Mouse (Mus musculus) left cerebral cortex, postnatal 4 days (tissue): ENCODE measurements around the gene Stk11ip. TPM values are rescaled to one million over a fixed set of nuclear protein-coding genes. Genes with fewer than 3 reads are reported as not detected.
A peak's percentile ranks its signal among the peaks of the same experiment; 100 is the strongest.

Experiments used
- DNase-seq: peaks from one replicate; pipeline ENCODE4 v3.0.0-alpha.2; 2022
- intact Hi-C: fragments of 180-260 bp; cut with DNase I; formaldehyde crosslinking; loops from one replicate; pipeline ENCODE4 v1.15.1; 2025
- total RNA-seq, 2 experiments: library from RNA; stranded (reverse); gene quantifications; 2 replicates each; pipeline ENCODE4 v1.2.3; 2021

Stk11ip gene
- total RNA-seq, 2 experiments from 2014 or later, result 28.0 to 33.7 TPM

DNA sequence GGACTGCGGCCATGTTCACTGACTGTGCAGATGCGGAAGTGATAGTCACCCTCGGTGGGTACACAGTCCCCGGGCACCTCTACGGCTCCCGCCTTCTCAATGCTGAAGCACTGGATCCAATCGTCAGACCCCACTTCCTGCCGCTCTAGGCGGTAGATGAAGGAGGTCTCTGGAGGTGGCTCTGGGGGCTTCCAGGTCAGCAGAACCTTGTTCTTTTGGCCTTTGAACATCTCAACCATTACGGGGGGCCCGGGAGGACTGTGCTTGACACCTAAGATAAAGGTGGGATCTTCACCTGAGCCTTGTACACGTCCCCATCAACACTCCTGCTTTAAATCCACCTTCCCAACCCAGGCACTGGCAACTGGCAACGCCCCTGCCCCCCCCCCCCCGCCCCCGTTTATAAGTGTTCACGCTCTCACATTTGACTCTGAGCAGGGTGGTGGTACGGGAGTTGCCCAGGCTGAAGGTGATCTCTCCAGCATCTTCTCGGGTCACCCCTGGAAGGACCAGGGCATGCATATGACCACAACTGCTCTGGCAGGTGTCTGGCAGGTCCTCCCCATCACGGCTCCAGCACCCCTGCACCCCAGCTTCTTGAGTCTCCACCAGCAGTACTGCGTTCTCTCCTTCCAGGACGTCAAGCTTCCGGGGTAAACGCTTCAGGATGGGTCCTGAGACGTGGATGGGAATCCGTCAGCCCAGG is 18.2 kb upstream of the Stk11ip start:
- no peak for DNase-seq
- intact Hi-C loops, result loop anchor here (10.0 kb wide), 1 partner anchor 52 kb away; no protein-coding TSS in a partner anchor

DNA sequence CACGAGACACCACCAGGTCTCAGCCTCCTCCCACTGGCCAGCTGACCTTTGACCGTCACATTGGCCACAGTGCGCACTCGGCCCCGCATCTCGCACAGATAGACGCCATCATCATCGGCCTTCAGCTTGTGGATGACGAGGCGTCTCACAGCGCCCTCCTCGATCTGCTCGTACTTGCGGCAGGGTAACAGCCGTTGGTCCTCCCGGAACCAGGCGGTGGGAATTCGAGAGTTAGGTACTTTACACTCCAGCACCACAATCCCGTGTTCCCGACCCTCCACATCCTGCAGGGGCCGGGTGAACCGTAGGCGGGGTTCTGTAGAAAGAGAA is 17.7 kb upstream of the Stk11ip start:
- DNase-seq, result no peak
- intact Hi-C loops, result loop anchor here (10.0 kb wide), 1 partner anchor 51 kb away; no protein-coding TSS in a partner anchor

DNA sequence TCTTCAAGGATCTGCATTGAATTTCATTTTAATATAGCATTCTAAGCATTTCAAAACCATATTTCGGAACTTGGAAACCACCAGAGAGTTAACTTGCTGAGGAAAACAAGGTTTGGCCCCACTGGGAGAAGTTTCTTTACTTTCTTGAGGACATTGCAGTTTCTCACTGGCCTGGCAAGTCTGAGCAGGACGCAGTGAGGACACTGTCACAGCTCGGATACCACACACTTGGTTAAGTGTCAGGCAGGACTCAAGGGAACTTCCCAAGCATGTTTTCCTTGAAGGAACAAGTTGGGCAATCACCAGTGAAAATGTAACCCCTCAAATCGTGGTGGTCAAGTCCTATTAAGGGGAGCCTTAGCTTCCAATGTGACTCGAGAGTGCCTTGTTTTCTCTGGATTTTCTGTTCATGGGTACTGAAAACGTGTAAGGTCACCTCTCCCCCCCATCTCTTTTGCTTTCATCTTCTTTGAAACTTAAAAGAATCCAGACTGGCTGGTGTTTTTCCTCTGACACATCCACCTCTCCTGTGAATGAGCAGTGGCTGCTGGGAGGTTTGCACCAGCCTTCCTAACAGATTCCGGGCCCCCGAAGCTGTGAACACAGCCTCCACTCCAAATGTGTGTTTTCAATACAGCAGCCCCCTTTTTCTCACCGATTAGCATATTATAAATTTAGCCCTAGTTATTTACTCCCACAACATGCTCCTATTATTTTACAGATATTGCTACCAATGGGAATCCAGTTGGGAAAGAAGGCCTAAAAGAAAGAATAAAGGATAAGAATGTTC is 16.9 kb upstream of the Stk11ip start:
- intact Hi-C loops, result loop anchor here (10.0 kb wide), 1 partner anchor 50 kb away; no protein-coding TSS in a partner anchor
- no peak for DNase-seq

DNA sequence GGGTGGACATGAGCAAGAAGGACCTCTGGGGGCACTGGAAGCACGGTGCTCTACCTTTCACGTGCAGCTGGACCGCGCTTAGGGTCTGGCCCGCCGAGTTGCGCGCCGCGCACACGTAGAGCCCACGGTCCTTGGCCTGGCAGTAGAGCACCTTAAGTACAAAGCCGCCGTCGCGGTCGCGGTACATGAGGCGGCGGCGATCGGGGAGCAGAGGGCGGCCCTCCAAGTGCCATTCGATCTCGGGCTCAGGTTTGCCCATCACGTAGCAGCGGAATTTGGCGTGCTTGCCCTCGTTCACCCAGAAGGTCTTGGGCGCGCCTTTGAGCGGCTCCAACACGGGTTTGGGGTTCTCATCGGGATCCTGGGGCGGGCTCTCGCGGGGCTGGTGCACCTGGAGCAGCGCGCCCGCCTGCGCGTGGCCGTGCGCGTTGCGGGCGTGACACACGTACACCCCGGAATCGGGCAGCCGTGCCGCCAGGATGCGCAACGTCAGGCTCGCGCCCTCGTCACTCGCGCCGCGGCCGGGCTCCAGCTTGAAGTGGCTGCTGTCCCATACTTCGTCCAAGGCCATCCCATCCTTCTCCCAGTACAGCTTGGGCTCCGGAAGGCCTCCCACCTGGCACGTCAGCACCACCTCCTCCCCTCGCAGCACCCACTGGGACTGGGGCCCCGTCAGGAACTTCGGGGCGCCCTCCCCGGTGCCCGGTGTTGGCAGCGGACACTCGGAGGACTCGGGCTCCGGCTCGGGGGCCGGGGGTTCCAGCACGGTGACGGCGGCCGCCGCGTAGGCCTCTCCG is 16.0 kb upstream of the Stk11ip start:
- DNase-seq, result peak; percentile 73
- intact Hi-C loops, result loop anchor here (10.0 kb wide), 1 partner anchor 49 kb away; no protein-coding TSS in a partner anchor

DNA sequence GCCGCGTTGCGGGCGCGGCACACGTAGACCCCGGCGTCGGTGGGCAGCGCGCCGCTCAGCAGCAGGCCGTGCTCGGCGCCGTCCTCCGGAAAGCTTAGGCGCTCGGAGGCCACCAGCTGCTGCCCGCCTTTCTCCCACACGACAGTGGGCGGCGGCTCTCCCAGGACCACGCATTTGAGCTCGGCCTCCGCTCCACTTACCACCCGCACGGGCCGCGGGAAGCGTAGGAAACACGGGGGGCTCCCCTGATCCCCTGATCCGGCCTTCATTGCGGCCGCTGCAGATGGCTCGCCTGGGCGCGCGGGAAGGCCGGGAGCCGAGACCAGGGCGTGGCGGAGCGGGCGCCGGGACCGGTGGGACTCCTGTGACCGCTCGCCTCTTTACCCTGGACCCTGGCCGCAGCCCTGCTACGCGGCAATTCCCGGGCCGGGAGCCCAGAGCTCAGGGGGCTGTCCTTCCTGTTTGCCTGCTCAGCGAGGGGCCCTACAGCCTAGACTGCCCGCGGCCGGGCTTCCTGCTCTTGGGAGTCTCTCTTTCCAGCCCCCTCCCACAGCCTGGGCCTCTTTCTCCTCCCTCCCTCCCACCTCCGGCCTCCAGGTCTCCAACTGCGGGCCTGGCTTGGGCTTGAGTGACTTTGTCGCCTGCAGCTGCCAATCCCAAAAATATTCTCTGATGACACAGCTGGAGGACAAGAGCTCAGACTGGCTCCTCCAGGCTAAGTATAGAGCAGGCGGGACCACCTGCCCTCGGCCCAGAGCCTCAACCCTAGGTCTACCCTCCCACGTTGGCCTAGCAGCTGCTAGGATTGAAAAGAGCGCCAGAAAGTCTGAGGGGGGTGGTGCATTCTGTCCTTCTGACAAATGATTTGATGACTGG is 15.1 kb upstream of the Stk11ip start, which contains the start of gene Obsl1:
Gene Obsl1, minus strand, starts transcription at position 497 of the 876 bp plus-strand sequence.
- intact Hi-C loops, result loop anchor here (10.0 kb wide), 1 partner anchor 49 kb away; no protein-coding TSS in a partner anchor
- DNase-seq, result peak; percentile 72

DNA sequence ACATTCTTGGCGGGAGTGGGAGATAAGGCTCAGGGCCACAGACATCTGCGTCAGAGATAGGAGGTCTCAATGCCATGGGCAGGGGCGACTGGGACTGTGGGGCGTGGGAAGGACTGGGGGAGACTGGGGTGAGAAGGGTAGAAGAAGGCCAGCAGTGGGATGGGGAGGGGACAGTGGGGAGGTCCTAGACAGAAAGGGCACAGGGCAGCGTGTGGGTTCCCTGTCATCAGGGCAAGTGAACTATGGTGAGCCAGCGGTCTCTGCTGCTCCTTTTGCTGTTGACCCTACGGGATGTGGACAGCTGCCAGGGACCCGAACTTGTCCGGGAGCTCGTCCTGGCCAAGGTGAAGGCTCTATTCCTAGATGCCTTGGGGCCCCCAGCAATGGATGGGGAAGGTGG is 14.3 kb upstream of the Stk11ip start, which contains the start of gene Inha:
Gene Inha, plus strand, starts transcription at position 72 of the 400 bp plus-strand sequence.
- intact Hi-C loops, result loop anchor here (10.0 kb wide), 1 partner anchor 48 kb away; no protein-coding TSS in a partner anchor
- no peak for DNase-seq

DNA sequence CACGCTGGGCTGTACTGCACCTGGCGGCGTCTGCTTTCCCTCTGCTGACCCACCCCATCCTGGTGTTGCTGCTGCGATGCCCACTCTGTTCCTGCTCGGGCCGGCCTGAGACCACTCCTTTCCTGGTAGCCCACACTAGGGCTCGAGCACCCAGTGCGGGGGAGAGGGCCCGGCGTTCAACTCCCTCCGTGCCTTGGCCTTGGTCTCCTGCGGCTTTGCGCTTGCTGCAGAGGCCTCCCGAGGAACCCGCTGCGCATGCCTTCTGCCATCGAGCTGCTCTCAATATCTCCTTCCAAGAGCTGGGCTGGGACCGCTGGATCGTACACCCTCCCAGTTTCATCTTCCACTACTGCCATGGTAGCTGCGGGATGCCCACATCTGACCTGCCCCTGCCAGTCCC is 11.7 kb upstream of the Stk11ip start:
- intact Hi-C loops, result loop anchor here (10.0 kb wide), 1 partner anchor 45 kb away; no protein-coding TSS in a partner anchor
- DNase-seq, result no peak

DNA sequence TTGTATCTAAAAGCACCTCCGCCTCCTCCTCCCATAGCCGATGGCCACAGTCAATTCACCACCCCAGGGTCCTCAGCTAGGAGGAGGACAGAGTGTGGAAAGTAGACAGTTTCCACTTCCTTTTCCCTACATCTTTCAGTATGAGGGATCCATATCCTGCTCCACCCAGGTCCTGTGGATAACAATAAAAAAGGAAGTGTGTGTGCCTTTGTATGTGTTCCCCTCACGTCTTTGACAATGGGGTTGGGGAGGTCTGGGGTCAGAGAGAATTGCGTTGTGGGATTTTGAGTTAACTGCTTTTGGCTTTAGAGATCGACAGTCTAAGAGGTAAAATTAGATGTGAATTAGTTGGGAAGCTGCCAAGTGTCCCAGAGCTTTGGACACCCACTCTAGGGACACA is 11.2 kb upstream of the Stk11ip start:
- intact Hi-C loops, result no loop called here

DNA sequence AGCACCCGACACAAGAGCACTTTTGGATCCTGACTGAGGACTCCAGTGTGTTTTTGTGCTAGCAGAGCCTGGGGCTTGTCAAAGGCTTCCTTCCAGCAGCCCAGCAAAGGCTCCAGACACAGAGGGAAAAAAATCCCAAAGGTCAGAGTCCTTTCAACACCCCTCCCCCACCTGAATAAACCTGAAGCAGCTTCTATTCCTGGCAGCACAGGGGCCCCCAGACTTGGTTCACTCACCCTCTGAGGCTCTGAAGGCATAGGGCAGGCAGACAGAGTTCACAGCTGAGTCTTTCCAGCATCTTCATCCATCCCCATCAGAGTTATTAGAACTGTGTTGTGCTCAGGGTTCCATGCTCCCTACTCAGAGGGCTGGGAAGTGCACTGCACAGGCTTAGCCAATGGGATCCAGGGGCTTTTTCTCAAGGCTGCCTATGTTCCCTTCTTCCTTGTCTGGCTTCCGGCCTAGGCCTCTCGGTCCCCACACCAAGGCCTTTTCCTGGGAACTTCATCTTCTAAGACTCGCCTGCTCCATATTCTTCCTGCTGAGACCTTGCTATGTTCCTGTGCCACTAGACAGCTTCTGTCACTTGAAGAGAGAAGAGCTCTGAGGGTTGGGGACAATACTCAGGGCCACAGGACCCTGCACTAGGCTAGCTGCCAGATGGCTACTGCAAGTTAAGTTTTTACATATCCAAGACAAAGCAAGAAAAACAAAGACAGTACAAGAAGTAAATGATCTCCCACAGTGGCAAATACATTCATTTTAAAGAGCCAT is 9.7 kb upstream of the Stk11ip start:
- no peak for DNase-seq
- intact Hi-C loops, result no loop called here

More for the DNA sequence above, 11.2 kb upstream of the Stk11ip start:
- no peak for DNase-seq

DNA sequence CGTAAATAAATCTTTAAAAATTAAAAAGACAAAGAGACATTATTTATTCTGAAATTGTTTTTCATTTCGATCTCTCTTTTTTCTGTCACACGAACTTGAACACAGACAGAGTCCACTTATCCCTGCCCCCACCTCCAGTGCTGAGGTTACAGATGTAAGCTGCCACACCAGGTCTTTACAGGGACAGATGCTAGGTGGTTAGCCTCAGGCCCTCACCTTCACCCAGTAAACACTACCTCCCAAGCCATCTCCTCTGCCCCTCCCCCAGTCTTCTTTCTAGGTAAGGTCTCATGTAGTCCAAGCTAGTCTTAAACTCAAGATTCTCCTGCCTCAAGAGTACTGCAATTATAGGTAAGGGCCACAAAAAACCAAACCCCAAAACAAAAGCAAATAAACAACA is 8.8 kb upstream of the Stk11ip start:
- intact Hi-C loops, result no loop called here

DNA sequence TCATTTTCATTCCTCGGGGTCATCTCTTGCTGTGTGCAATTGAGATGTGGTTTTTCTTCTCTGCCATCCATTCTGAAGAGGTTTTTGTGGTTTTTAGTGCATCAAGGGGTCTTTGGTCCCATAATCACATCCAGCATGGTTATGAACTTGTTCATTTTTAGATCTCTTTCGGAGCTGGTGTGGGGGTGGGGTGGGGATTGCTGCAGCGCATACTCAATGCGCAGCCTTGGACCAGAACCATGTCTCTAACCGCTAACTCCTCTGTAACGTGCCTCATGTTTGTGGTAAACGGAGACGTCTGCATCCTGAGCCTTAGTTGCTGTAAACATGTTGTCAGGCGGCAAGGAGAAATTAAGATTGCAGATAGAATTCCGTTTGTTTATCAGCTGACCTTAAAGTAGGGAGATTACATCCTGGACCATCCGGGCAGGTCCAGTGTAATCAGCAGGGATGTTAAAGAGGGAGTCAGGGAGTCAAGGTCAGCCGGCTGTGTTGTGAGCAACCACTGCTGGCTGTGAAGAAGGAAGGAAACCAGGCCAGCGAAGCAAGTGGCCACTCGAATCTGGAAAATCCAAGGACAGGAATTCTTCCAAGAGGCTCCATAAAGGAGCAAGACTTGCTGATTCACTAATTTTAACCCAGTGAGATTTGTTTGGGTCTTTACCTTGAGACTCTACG is 4.5 kb upstream of the Stk11ip start:
- no peak for DNase-seq
- intact Hi-C loops, result no loop called here

More for the DNA sequence above, 8.8 kb upstream of the Stk11ip start:
- DNase-seq, result no peak

DNA sequence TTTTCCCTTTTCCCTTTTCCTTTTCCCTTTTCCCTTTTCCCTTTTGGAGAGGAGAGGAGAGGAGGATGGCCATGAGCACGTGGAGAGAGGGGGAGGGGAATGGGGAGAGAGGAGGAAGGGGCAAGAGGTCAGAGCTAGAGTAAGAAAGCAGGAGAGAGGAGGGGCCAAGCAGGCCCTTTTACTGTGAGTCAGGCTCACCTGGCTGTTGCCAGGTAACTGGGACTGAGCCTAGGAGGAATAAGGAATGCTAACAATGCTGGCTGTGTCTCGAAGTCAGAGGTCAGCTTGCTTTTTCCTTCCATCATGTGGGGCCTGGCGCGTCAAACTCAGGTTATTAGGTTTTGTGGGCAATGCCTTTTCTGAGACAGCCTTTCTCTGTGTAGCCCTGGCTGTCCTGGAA is 3.3 kb upstream of the Stk11ip start:
- no peak for DNase-seq
- intact Hi-C loops, result no loop called here

DNA sequence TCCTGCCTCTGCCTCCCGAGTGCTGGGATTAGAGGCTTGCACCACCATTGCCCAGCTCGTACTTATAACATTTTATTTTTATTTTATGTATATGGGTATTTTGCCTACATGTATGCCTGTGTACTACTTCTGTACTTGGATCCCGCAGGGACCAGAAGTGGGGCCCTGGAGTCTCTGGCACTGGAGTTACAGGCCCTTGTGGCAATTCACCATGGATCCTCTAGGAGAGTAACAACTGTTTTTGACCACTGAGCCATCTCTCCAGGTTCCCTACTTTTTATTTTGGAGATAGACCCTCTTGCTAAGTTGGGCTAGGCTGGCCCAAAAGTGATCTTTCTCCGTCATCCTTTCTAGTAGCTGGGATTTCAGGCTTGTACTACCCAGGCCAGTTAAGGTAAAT is 2.9 kb upstream of the Stk11ip start:
- no peak for DNase-seq
- intact Hi-C loops, result no loop called here

DNA sequence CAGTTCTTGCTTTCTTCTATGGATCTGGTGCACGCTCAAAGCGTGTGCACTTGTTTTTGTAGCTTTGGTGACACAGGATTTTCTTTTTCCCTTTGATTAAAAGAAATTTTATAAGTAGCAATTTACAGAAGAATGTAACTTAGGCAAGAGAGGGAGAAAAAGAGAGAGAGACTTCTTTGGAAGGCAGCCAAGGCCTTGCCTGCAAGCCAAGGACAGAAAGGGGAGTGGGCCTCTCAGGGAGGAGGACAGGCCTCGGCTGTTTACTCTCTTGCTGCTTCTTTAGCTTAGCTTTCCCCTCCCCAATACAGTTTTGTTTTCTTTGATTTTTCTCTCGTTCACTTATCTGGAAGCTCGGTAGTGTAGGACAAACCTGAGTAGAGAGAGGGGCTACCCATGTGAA is 1.8 kb upstream of the Stk11ip start:
- DNase-seq, result no peak
- intact Hi-C loops, result no loop called here

DNA sequence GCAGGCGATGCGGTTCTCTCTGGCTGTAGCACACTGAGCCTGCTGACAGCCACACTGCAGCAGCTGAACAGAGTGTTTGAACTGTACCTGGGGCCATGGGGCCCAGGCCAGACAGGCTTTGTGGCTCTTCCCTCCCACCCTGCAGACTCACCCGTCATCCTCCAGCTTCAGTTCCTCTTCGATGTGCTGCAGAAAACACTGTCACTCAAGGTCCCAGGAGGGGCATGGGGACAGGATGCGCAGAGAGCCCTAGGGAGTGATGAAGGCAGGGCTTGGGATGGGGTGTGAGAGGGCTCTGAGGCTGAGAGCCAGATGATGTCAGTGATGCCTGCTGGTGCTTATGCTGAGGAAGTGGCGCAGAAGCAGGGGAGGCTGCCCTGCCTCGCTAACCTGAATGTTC is 3.4 kb downstream of the Stk11ip start:
- DNase-seq, result no peak
- intact Hi-C loops, result no loop called here

DNA sequence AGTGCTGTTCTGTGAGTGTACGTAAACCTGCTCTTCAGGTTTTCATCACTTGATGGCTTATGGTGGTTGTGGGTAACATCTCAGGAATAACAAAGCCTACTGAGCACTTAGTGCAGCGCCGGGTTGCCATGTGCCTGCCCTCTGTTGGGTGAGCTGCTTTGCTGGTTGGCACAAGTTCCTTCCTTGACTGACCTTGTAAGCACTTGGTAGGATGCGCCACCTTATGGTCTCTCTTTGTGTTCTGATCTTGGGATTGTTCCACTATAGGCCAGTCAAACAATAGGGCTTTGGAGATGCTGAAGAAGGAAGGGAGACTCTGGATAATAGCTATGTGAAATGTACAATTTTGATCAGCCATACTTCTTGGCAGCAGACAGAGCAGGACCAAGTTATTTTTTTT is 9.2 kb downstream of the Stk11ip start:
- intact Hi-C loops, result no loop called here
- DNase-seq, result no peak

DNA sequence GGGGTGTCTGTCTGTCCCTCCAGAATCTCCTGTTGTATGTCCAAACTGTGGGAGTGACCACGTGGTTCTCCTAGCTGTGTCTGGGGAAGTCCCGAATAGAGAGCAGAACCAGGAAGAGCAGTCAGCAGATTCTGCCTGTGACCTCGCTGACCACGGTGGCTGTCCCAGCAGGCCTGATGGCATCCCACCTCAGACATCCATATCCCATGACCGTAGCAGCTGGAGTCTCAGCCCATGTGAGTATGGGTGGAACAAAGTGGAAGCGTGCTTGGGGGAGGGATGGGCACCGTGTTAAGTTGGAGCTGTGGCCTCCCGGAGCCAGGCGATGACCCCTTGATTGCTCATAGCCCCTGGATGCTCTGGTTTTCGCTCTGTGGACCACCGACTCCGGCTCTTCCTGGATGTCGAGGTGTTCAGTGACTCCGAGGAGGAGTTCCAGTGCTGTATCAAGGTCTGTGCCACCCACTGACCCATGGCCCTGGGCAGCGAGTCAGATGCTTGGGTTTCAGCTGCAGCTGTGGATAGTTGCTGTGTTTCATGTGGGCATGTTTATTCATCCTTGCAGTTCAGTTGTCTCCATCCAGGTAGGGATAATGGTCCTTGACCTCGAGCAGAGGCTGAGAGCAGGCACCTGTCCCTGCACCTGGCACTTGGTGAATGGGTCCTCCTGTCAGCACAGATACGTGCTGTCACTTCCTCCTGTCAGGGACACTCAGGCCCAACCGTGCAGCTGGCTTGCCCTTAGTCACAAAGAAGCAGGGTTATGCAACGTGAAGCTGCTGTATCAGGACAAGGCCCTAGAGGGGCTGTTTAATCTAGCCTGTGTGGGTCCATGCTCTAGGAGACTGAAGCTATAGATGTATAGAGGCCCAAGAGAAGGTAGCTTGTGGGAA is 11.2 kb downstream of the Stk11ip start:
- intact Hi-C loops, result no loop called here
- DNase-seq, result no peak
